Mouse (Mus musculus) limb, embryonic 14.5 days (tissue): ENCODE measurements around the gene Cecr2. TPM values are rescaled to one million over a fixed set of nuclear protein-coding genes. Genes with fewer than 3 reads are reported as not detected.

Experiments
- ATAC-seq: fragments of 200-750 bp; cut with Nextera tagmentation; 2 replicates; pipeline ENCODE4 v1.8.0; 2017; ENCODE audit warnings: low read depth, moderate number of reproducible peaks, moderate TSS enrichment; ENCODE audit not compliant: low FRiP score
- DNase-seq: peaks from one replicate; pipeline ENCODE4 v3.0.0-alpha.2; 2015; ENCODE audit warnings: low spot score
- H3K27ac ChIP-seq: fragments of 300-500 bp; sonication (generic); replicated peaks from 2 replicates; pipeline ENCODE4 v1.5.1; 2014; ENCODE audit warnings: low read depth, mild to moderate bottlenecking, low read length, moderate library complexity, mixed read lengths
- H3K27me3 ChIP-seq: fragments of 300-500 bp; sonication (generic); 2 replicates; pipeline ENCODE4 v1.6.1; 2014; ENCODE audit warnings: low read length, mixed read lengths; ENCODE audit not compliant: control insufficient read depth, insufficient read depth
- H3K36me3 ChIP-seq: fragments of 300-500 bp; sonication (generic); 2 replicates; pipeline ENCODE4 v1.6.1; 2014; ENCODE audit warnings: mild to moderate bottlenecking, low read length, moderate library complexity, mixed read lengths; ENCODE audit not compliant: control insufficient read depth, insufficient read depth
- H3K4me1 ChIP-seq: fragments of 300-500 bp; sonication (generic); 2 replicates; pipeline ENCODE4 v1.6.1; 2014; ENCODE audit warnings: antibody characterized with exemption, low read length, mixed read lengths; ENCODE audit not compliant: control insufficient read depth, insufficient read depth
- H3K4me2 ChIP-seq: fragments of 300-500 bp; sonication (generic); replicated peaks from 2 replicates; pipeline ENCODE4 v1.6.1; 2014; ENCODE audit warnings: low read depth, mild to moderate bottlenecking, low read length, moderate library complexity; ENCODE audit not compliant: severe bottlenecking
- H3K4me3 ChIP-seq: fragments of 300-500 bp; sonication (generic); replicated peaks from 2 replicates; pipeline ENCODE4 v1.5.1; 2014; ENCODE audit warnings: low read length
- H3K9ac ChIP-seq: fragments of 300-500 bp; sonication (generic); 2 replicates; pipeline ENCODE4 v1.6.1; 2014; ENCODE audit warnings: mild to moderate bottlenecking, low read depth, low read length, moderate library complexity; ENCODE audit not compliant: severe bottlenecking
- H3K9me3 ChIP-seq: fragments of 300-500 bp; sonication (generic); 2 replicates; pipeline ENCODE4 v1.6.1; 2016; ENCODE audit warnings: low read length; ENCODE audit not compliant: control insufficient read depth
- POLR2A ChIP-seq: fragments of 200-500 bp; IDR thresholded peaks from 2 replicates; pipeline ENCODE4 v1.8.0; 2012; ENCODE audit warnings: inconsistent platforms, mild to moderate bottlenecking, moderate library complexity, borderline replicate concordance; ENCODE audit not compliant: insufficient read depth, insufficient read length; ENCODE audit errors: extremely low read depth
- WGBS: fragments of 180-500 bp; shearing (Covaris S2); extraction: QIAGEN DNeasy Blood & Tissue Kit; methylation state at CpG from one replicate; pipeline ENCODE4 v1.1.7; 2014; 5-methylcytosine and 5-hydroxymethylcytosine counted together
- polyA plus RNA-seq, 2 experiments: library from polyadenylated mRNA; depleted of rRNA in 1 of 2; stranded (reverse) in 1 of 2; unstranded in 1 of 2; fragments of >200 nt; fragmentation: Nextera tagmentation in 1 of 2; extraction: Ambion mirVana in 1 of 2; gene quantifications; 2 replicates each; pipeline versions ENCODE4 v1.2.1 to v1.2.3; 2012 to 2014

Cecr2 gene
- polyA plus RNA-seq, 2 experiments = 4.1 to 4.8 TPM

DNA sequence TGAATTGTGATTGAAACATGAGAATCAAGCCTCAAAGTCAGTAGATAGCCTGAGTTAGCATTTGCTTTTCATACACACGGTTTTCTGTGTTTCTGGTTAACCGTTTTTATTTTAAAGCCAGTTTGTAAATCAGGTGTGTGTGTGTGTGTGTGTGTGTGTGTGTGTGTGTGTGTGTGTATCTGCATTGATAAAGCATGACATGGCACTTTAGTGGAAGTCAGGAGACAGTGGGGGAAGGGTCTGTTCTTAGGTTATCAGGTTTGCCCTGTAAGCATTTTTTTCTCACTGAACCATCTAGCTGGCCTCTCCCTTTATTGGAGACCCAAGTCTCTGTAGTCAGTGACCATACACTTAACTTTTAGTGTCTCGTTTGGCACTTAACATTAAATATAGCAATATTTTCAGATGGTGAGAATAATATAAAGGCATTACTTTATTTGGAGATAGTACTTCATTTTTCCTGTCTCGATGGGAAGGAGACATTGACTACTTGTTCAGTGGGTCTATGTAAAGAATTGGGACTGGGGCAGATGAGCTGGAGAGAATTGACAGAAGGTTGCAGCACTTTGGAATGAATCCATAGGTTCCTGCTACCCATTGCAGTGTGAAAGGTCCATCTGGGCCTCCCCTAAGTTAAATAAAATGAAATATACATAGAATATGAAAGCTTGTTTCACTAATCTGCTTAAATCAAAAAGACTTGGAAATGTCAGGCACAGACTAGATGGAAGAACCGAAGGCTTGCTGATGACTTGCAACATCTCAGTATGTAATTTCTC is 20.9 kb downstream of the Cecr2 start:
- no peak overlapping the region for H3K9ac ChIP-seq
- no peak for TF ChIP-seq POLR2A
- DNase-seq = no peak
- WGBS = 85% methylated on average over 5 of the region's 5 CpGs
- H3K4me3 ChIP-seq = no peak overlapping the region
- no peaks in the 10 kb centered on the region for H3K9me3 ChIP-seq
- no peak overlapping the region for H3K27ac ChIP-seq
- H3K27me3 ChIP-seq = no peaks in the 10 kb centered on the region
- no peak overlapping the region for H3K4me2 ChIP-seq
- no peaks in the 10 kb centered on the region for H3K4me1 ChIP-seq
- no peak for ATAC-seq
- no peaks in the 10 kb centered on the region for H3K36me3 ChIP-seq

DNA sequence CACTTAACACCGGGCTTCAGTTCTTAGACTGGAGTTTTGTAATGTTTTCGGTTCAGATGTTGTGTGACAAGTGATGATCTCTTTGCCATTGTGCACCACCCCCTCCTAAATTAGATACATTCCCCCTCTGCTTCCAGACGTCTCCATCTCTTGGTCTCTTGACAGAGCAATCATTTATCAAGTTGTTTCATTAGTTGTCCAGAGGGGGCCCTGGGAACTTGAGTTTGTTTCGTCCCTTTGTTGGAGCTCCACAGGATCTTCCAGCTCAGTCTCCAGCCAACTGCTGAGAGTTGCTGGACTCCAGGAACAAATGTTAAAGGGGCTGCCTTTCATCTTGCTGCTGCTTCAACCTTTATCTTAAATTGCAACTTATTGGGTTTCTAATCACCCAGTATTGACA is 34.1 kb downstream of the Cecr2 start:
- no peak for ATAC-seq
- H3K27me3 ChIP-seq = no peaks in the 10 kb centered on the region
- H3K4me1 ChIP-seq = no peaks in the 10 kb centered on the region
- H3K4me2 ChIP-seq = no peak overlapping the region
- H3K9me3 ChIP-seq = no peaks in the 10 kb centered on the region
- no peak overlapping the region for H3K27ac ChIP-seq
- H3K36me3 ChIP-seq = no peaks in the 10 kb centered on the region
- no peak overlapping the region for H3K9ac ChIP-seq
- no peak for DNase-seq
- TF ChIP-seq POLR2A = no peak
- no peak overlapping the region for H3K4me3 ChIP-seq
- 26% methylated on average over 4 of the region's 4 CpGs for WGBS

DNA sequence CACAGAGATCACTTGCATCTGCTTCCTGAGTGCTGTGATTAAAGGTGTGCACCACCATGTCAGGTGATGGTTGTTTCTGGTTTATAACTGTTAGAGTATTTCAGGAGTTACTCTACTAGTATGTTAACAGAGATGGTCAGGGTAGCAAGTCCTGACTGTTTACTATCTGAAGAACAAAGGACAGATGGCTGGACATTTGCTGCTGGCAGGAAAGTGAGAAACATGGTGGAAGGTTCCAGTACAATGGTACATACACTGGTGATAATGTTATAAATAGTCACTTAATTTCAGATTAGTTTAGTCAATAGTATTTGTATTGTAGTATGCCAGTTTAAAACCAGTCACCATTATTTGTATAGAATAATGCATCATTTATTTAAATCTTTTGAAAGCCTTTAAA is 38.2 kb downstream of the Cecr2 start:
- no peak overlapping the region for H3K4me3 ChIP-seq
- H3K27ac ChIP-seq = no peak overlapping the region
- no peak overlapping the region for H3K4me2 ChIP-seq
- no peaks in the 10 kb centered on the region for H3K27me3 ChIP-seq
- DNase-seq (no peak), ATAC-seq (no peak)
- H3K9ac ChIP-seq = no peak overlapping the region
- no peaks in the 10 kb centered on the region for H3K36me3 ChIP-seq
- H3K9me3 ChIP-seq = no peaks in the 10 kb centered on the region
- no peaks in the 10 kb centered on the region for H3K4me1 ChIP-seq
- TF ChIP-seq POLR2A = no peak

DNA sequence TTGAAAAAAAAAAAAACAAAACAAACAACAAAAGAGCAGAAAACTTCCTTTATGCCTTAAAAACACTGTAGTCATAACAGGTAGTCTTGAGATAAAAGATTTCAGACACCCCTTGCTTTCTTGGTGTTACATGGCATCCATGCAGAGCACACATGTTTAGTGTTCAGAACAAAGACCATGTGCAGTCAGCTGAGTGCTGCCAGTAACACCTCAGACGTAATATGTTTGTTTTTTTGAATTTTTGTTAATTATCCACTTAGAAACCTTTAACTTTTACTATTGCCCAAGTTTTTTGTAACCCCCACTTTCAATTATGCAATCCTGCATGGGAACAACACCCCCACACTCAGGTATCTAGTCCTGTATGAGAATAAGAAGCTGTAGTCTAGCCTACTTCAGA is 42.6 kb downstream of the Cecr2 start:
- no peak overlapping the region for H3K27ac ChIP-seq
- TF ChIP-seq POLR2A = no peak
- WGBS = 48% methylated on average over 1 of the region's 1 CpGs

DNA sequence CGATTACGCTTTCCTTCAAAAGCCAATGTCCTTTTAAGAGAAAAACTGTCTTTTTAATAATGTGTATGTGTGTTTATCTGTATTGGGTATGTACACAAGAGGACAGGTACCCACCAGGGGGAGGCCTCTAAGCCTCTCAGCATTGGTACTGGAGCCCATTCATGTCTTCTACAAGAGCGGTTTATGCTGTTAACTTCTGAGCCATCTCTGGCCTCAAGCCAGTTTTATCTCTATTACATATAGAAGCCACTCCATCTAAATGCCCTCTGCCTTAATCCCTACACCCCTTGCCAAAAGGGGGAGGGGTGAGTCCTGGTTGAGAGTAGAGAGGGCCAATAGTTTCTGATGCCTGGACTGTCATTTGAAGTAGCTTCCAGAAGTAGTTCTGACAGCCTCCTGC is 48.6 kb downstream of the Cecr2 start:
- H3K36me3 ChIP-seq = no peaks in the 10 kb centered on the region
- no peak overlapping the region for H3K9ac ChIP-seq
- no peak overlapping the region for H3K4me3 ChIP-seq
- WGBS = 85% methylated on average over 3 of the region's 3 CpGs
- H3K9me3 ChIP-seq = no peaks in the 10 kb centered on the region
- no peak overlapping the region for H3K27ac ChIP-seq
- no peaks in the 10 kb centered on the region for H3K27me3 ChIP-seq
- DNase-seq (no peak), ATAC-seq (no peak)
- H3K4me2 ChIP-seq = no peak overlapping the region
- H3K4me1 ChIP-seq = no peaks in the 10 kb centered on the region
- TF ChIP-seq POLR2A = no peak

More for the DNA sequence above, 42.6 kb downstream of the Cecr2 start:
- DNase-seq = no peak
- no peaks in the 10 kb centered on the region for H3K27me3 ChIP-seq
- no peaks in the 10 kb centered on the region for H3K4me1 ChIP-seq
- H3K4me3 ChIP-seq = no peak overlapping the region
- H3K36me3 ChIP-seq = no peaks in the 10 kb centered on the region
- H3K4me2 ChIP-seq = no peak overlapping the region
- H3K9ac ChIP-seq = no peak overlapping the region
- no peaks in the 10 kb centered on the region for H3K9me3 ChIP-seq
- no peak for ATAC-seq
